1 mouse cellular context compared by ENCODE assay signal in the genomic region with DNA sequence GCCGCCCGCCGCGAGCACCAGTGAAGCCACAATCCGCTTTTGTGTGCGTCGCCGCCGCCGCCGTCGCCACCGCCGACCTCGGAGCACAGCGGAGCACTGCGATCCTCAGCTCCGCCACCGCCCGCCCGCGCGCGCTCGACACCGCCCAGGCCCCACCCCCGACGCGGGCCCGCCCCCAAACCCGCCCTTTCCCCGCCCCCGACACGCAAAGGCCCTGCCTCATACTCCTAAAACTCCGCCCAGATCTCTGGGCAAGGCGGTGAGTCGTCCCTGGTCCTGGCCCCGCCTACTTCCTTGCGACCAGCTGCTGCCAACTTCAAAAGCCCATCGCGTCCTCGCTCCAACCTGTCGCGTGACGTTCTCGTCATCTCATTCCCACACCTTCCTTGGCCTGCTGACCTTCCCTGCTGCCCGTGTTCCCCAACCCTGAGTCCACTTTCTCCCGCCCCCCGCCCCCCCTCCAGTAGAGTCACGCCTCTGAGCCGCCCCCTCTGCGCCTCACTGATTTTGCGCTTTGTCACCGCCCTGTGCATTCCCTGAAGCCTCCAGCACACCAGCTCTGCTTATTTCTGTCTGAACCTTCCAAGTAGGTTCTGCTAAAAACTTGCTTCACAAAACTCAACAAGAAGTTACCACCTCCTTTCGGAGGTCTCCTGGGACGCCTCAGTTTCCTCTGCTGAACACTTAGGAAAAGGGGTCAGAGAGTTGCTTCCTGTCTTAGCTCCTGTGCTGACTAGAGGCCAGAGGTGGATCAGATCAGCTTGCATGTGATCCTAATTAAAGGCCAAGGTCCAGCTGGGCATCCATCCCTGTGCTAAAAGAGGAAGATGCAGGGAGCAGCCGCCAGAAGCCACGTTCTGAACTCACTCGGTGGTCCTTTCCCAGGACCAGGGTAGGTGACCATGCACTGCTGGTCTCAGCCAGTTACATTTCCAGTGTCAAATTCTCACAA.
TF ChIP-seq lines count a peak whose summit lies in the region.

A gene (minus strand): TSS at position 678 of the 952 bp plus-strand sequence.

TF ChIP-seq in CH12.LX, 34 proteins besides CTCF, POLR2A, EP300 and RAD21 (continued from another document):
- TF ChIP-seq ZMIZ1 (IDR thresholded peaks at IDR 0.05; ENCODE audit: low read depth, low read length): no peak
- TF ChIP-seq ELF1 (IDR thresholded peaks at IDR 0.05; ENCODE audit: low read depth, low read length): peak; percentile 13; the same call in 1 of the 2 replicates
- TF ChIP-seq SMC3 (IDR thresholded peaks at IDR 0.05; ENCODE audit: low read depth, low read length): no peak
- no peak for TF ChIP-seq MAZ (IDR thresholded peaks at IDR 0.05; ENCODE audit: low read depth, low read length)
- 0 out of 2 replicates have a peak, but pooled peaks have one; percentile 24 for TF ChIP-seq TCF12 (IDR thresholded peaks at IDR 0.05; ENCODE audit: low read depth, low read length)
- TF ChIP-seq CHD2 (IDR thresholded peaks at IDR 0.05; ENCODE audit: low read length): no peak
- no peak for TF ChIP-seq JUN (IDR thresholded peaks at IDR 0.05; ENCODE audit: insufficient read depth, low read depth, low read length)
- TF ChIP-seq USF1 (IDR thresholded peaks at IDR 0.05; ENCODE audit: low read depth, low read length): no peak
- TF ChIP-seq GABPA (IDR thresholded peaks at IDR 0.05; ENCODE audit: insufficient replicate concordance, low read depth, low read length): no peak
- TF ChIP-seq KAT2A (IDR thresholded peaks at IDR 0.05; ENCODE audit: insufficient replicate concordance, low read length): no peak
- TF ChIP-seq NRF1 (IDR thresholded peaks at IDR 0.05; ENCODE audit: low read depth, low read length): no peak
- no peak for TF ChIP-seq TBP (conservative IDR thresholded peaks at IDR 0.05; ENCODE audit: low read depth, low read length)
- no peak for TF ChIP-seq RCOR1 (conservative IDR thresholded peaks at IDR 0.05; ENCODE audit: low read depth, low read length)
- TF ChIP-seq HCFC1 (IDR thresholded peaks at IDR 0.05; ENCODE audit: low read depth, low read length): no peak
- no peak for TF ChIP-seq IRF4 (IDR thresholded peaks at IDR 0.05; ENCODE audit: low read depth, low read length)
- TF ChIP-seq MXI1 (IDR thresholded peaks at IDR 0.05; ENCODE audit: low read depth, low read length): no peak
- TF ChIP-seq JUND (conservative IDR thresholded peaks at IDR 0.05; ENCODE audit: low read depth, low read length): no peak
- no peak for TF ChIP-seq USF2 (conservative IDR thresholded peaks at IDR 0.05; ENCODE audit: low read depth, low read length)
- TF ChIP-seq MAX (IDR thresholded peaks at IDR 0.05; ENCODE audit: low read length): no peak
- TF ChIP-seq ZNF384 (IDR thresholded peaks at IDR 0.05; ENCODE audit: low read depth, low read length): no peak
- no peak for TF ChIP-seq SIN3A (IDR thresholded peaks at IDR 0.05; ENCODE audit: low read length)
- no peak for TF ChIP-seq CHD1 (IDR thresholded peaks at IDR 0.05; ENCODE audit: low read depth, low read length)
- TF ChIP-seq BHLHE40 (IDR thresholded peaks at IDR 0.05; ENCODE audit: low read depth, low read length): peak; percentile 81
- no peak for TF ChIP-seq MAFK (IDR thresholded peaks at IDR 0.05; ENCODE audit: insufficient replicate concordance, low read length)
- TF ChIP-seq ZC3H11A (IDR thresholded peaks at IDR 0.05; ENCODE audit: low read depth, low read length): no peak
- TF ChIP-seq POLR2AphosphoS2 (IDR thresholded peaks at IDR 0.05; ENCODE audit: low read depth, low read length): no peak
- no peak for TF ChIP-seq ETS1 (conservative IDR thresholded peaks at IDR 0.05; ENCODE audit: low read depth, low read length)
- TF ChIP-seq NELFE (IDR thresholded peaks at IDR 0.05; ENCODE audit: low read depth, low read length): peak; percentile 26; the same call in 1 of the 2 replicates
